Mouse (Mus musculus): ENCODE measurements at regions not wholly inside any gene's neighbourhood (a gene's known extent, or its start where the extent isn't known, plus 50 kb on each side); places are given as distances from the start of the nearest gene placed in this dataset.
A peak's percentile ranks its signal among the peaks of the same experiment; 100 is the strongest.

DNA sequence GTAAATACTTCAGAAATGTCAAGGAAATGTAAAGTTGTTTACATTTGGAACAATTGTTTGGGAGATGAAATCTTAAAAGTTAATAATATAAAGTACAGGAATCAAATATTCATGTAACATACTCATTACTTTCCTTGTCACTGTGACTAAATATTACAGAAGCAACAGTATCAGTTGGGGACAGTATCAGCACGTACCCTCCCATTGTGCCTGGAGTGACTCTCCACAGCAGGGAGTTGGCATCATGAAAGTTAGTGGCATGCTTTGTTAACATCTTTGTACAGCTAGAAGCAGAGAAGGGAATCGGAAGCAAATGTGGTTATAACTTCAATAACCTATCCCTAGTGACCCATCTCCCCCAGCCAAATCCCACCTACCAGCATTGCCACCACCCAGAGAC, 366.8 kb upstream of the Cd180 start:
- H3K9ac ChIP-seq (ENCODE audit: low read depth, low read length), result no peak overlapping the region
- H3K4me2 ChIP-seq (replicated peaks; ENCODE audit: low read depth, low read length), result no peak overlapping the region
- 86% methylated on average over 2 of the region's 2 CpGs for WGBS
- H3K27me3 ChIP-seq (ENCODE audit: control insufficient read depth, insufficient read depth, low read length), result no peaks in the 10 kb centered on the region
- H3K9me3 ChIP-seq (ENCODE audit: control insufficient read depth, low read length), result no peaks in the 10 kb centered on the region
- 0 out of 2 replicates have a peak, but pooled peaks cover 2% of the 10 kb centered on the region for H3K4me1 ChIP-seq (ENCODE audit: control insufficient read depth, insufficient read depth, low read length)
- no peaks in the 10 kb centered on the region for H3K36me3 ChIP-seq (ENCODE audit: control insufficient read depth, insufficient read depth, low read length)
- ATAC-seq (ENCODE audit: low FRiP score, low TSS enrichment), result no peak
- no peak overlapping the region for H3K27ac ChIP-seq (ENCODE audit: low read depth, low read length)
- no peak overlapping the region for H3K4me3 ChIP-seq (ENCODE audit: low read length)

DNA sequence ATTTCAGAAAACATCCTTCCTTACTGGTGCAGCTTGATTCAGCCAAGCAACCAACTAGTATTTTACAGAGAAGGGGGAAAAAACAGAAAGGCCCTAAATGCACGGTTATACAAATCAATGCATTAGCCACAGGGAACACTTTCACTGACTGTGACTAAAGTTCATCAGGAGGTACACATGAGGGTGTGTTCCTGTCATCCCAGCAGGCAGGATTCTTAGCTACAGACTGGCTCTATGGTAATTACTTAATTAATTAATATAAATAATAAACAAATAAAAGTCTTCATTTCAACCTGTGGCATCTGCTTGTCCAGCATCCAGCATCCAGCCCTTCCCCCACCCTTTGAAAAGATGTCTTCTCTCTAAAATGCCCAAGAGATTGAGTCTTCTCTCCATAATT, 359.7 kb upstream of the Cd180 start:
- no peak overlapping the region for H3K4me2 ChIP-seq (replicated peaks; ENCODE audit: low read depth, low read length)
- no peak overlapping the region for H3K27ac ChIP-seq (ENCODE audit: low read depth, low read length)
- H3K27me3 ChIP-seq (ENCODE audit: control insufficient read depth, insufficient read depth, low read length), result no peaks in the 10 kb centered on the region
- no peaks in the 10 kb centered on the region for H3K9me3 ChIP-seq (ENCODE audit: control insufficient read depth, low read length)
- 65% methylated on average over 1 of the region's 1 CpGs for WGBS
- no peaks in the 10 kb centered on the region for H3K36me3 ChIP-seq (ENCODE audit: control insufficient read depth, insufficient read depth, low read length)
- H3K9ac ChIP-seq (ENCODE audit: low read depth, low read length), result no peak overlapping the region
- no peak for ATAC-seq (ENCODE audit: low FRiP score, low TSS enrichment)
- H3K4me1 ChIP-seq (ENCODE audit: control insufficient read depth, insufficient read depth, low read length), result 0 out of 2 replicates have a peak, but pooled peaks cover 3% of the 10 kb centered on the region
- H3K4me3 ChIP-seq (ENCODE audit: low read length), result no peak overlapping the region

DNA sequence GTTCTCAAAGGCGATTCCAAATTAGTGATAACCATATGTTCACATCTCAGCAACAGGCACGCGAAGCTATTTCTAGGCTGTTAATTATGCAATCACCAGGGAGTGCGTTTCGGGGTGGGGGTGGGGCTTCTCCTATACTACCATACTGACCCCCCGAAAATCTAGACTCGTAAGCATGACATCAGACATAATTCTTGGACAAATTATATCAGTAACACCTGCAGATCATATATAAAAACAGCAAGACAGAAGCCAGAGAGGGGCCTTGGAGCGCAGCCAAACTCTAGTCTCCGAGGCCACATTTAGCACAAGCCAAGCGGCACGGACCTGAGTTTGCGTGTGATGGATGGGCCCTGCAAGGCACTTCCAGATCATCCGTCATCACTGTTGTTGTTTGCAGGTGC, 359.2 kb upstream of the Cd180 start:
- no peaks in the 10 kb centered on the region for H3K27me3 ChIP-seq (ENCODE audit: control insufficient read depth, insufficient read depth, low read length)
- no peak overlapping the region for H3K27ac ChIP-seq (ENCODE audit: low read depth, low read length)
- no peak overlapping the region for H3K4me2 ChIP-seq (replicated peaks; ENCODE audit: low read depth, low read length)
- H3K4me3 ChIP-seq (ENCODE audit: low read length), result no peak overlapping the region
- H3K9me3 ChIP-seq (ENCODE audit: control insufficient read depth, low read length), result no peaks in the 10 kb centered on the region
- H3K36me3 ChIP-seq (ENCODE audit: control insufficient read depth, insufficient read depth, low read length), result no peaks in the 10 kb centered on the region
- ATAC-seq (ENCODE audit: low FRiP score, low TSS enrichment), result peak; percentile 73; the same call in 1 of the 2 replicates
- no peak overlapping the region for H3K9ac ChIP-seq (ENCODE audit: low read depth, low read length)
- 40% methylated on average over 13 of the region's 13 CpGs for WGBS
- 0 out of 2 replicates have a peak, but pooled peaks cover 3% of the 10 kb centered on the region for H3K4me1 ChIP-seq (ENCODE audit: control insufficient read depth, insufficient read depth, low read length)

DNA sequence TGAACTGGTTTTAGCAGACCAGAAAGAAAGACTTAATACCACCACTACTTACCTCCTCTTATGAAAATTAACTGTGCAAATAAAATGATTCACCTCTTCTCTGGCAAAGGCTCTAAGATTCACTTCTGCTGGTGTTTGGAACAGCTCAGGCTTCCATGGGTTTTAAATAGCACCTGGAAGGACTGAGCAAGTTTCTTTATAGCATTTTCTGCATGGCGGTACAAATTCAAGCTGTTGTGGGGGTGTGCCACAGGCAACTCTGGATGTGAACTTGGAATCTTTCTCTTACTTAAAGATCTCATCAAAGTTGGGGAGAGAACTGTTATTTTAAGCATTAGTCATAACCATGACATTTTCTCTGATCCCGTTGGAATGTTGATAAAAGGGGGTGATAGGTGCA, 350.1 kb upstream of the Cd180 start:
- Histone ChIP-seq H3K9ac (ENCODE audit: low read depth, low read length) (no peak overlapping the region), H3K27ac (ENCODE audit: low read depth, low read length) (no peak overlapping the region), H3K36me3 (ENCODE audit: control insufficient read depth, insufficient read depth, low read length) (no peaks in the 10 kb centered on the region), H3K4me3 (ENCODE audit: low read length) (no peak overlapping the region), H3K4me1 (ENCODE audit: control insufficient read depth, insufficient read depth, low read length) (no peaks in the 10 kb centered on the region), H3K4me2 (replicated peaks; ENCODE audit: low read depth, low read length) (no peak overlapping the region), H3K27me3 (ENCODE audit: control insufficient read depth, insufficient read depth, low read length) (no peaks in the 10 kb centered on the region), H3K9me3 (ENCODE audit: control insufficient read depth, low read length) (no peaks in the 10 kb centered on the region)
- 83% methylated on average over 2 of the region's 2 CpGs for WGBS
- ATAC-seq (ENCODE audit: low FRiP score, low TSS enrichment), result no peak

DNA sequence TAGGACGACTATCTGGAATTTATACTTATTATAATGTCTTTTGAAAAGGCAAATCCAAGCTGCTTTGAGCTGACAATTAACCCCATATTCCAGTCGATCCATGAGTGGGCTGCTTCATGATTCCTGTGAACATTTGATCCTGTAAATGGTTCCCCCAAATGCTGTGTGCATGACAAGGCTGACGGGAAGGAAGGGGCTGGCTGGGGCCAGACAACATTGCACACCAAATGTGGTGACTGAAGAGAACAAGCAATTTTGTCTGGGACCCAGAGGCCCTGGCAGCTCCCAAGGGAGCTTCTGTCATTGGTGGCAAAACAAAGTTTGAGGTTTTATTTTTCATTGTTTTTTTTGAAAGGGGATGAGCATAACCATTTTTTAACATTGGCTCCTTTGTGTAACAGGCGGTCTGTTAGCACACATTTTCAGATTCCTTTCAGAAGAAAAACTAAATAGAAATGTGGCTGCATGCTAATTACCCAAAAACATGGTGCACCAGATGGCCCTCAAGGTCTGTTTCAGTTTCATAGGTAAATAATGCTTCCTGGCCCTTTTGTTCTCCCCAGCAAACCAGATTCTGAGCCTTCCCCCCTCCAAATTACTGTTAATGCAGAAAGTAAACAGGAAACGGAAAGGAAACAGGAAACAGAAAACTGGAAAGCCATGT, 348.6 kb upstream of the Cd180 start:
- H3K9ac ChIP-seq (ENCODE audit: low read depth, low read length), result no peak overlapping the region
- no peak for ATAC-seq (ENCODE audit: low FRiP score, low TSS enrichment)
- H3K36me3 ChIP-seq (ENCODE audit: control insufficient read depth, insufficient read depth, low read length), result no peaks in the 10 kb centered on the region
- H3K4me1 ChIP-seq (ENCODE audit: control insufficient read depth, insufficient read depth, low read length), result no peaks in the 10 kb centered on the region
- WGBS, result 77% methylated on average over 5 of the region's 5 CpGs
- no peak overlapping the region for H3K4me3 ChIP-seq (ENCODE audit: low read length)
- H3K27me3 ChIP-seq (ENCODE audit: control insufficient read depth, insufficient read depth, low read length), result no peaks in the 10 kb centered on the region
- H3K9me3 ChIP-seq (ENCODE audit: control insufficient read depth, low read length), result no peaks in the 10 kb centered on the region
- H3K27ac ChIP-seq (ENCODE audit: low read depth, low read length), result no peak overlapping the region
- H3K4me2 ChIP-seq (replicated peaks; ENCODE audit: low read depth, low read length), result no peak overlapping the region

DNA sequence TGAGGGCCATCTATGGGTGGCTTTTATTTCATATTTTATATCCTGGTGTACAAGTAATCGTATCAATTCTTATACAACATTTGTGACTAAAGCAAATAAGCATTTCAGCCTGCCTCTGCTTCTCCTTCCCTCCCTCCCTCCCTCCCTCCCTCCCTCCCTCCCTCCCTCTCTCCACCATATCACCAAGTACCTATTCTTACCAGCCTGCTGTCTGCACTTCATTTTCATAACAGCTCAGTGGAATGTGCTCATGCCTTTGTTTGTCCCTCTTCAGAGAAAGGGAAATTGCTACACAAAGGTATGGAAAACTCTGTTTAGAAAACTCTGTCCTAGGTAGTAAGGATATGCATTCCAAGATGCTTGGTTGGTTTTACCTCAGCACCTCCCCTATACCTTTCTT, 343.9 kb upstream of the Cd180 start:
- H3K4me3 ChIP-seq (ENCODE audit: low read length), result no peak overlapping the region
- no peak overlapping the region for H3K27ac ChIP-seq (ENCODE audit: low read depth, low read length)
- H3K9me3 ChIP-seq (ENCODE audit: control insufficient read depth, low read length), result no peaks in the 10 kb centered on the region
- WGBS, result 84% methylated on average over 1 of the region's 1 CpGs
- no peak for ATAC-seq (ENCODE audit: low FRiP score, low TSS enrichment)
- no peaks in the 10 kb centered on the region for H3K27me3 ChIP-seq (ENCODE audit: control insufficient read depth, insufficient read depth, low read length)
- H3K9ac ChIP-seq (ENCODE audit: low read depth, low read length), result no peak overlapping the region
- no peak overlapping the region for H3K4me2 ChIP-seq (replicated peaks; ENCODE audit: low read depth, low read length)
- H3K4me1 ChIP-seq (ENCODE audit: control insufficient read depth, insufficient read depth, low read length), result no peaks in the 10 kb centered on the region
- H3K36me3 ChIP-seq (ENCODE audit: control insufficient read depth, insufficient read depth, low read length), result no peaks in the 10 kb centered on the region

DNA sequence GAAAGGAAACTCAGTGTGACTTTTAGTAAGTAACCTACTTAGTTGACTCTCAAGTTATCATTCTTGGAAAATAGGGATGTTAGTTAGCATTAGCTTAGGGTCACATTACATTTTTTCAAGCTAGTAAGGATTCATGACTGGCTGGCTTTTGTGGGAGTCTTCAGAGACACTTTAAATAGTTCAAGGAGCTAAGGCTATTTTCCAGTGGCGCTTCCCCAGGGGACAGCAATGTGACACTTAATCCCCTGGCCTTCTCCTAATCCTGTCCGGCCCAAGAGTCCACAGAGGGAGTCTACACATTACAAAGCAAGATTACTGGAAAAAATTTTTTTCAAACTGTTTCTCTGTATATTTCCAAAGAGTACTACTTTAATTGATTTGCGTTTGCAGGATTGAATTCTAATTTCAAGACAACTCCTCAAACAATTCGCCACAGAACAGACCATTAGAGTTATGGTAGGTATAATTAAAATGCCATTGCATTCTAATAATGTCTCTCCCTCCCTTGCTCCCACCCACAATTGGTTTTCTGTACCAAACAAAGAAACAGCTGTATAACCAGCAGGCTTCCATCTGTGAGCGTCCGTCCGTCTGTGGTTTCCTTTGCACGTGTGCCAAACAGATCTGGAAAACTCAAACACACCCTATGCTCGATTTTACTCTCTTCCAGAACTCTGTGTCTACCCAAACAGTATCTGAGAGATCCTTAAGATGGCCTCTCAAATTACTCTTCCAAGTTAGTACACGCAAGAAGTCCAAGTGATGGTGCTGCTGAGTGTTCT, 341.1 kb upstream of the Cd180 start:
- no peak for ATAC-seq (ENCODE audit: low FRiP score, low TSS enrichment)

DNA sequence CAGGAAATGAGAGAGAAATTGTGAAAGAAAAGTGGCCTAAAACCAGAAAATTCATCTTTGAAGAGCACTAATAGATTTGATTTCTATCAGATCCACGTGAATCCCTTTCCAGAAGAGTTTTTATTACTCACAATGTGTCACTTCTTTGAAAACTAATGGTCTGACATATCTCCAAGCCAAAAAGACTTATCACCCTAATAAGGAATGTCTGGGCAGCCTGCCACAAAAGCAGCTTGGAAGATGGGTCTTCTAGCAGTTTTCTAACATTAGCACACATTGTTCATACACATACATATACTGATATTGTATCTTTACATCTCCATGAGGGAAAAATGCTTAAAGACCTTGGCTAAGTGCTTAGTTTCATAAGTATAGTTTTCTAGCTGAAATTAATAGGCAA, 337.8 kb upstream of the Cd180 start:
- Histone ChIP-seq H3K4me2 (replicated peaks; ENCODE audit: low read depth, low read length) (no peak overlapping the region), H3K9me3 (ENCODE audit: control insufficient read depth, low read length) (no peaks in the 10 kb centered on the region), H3K36me3 (ENCODE audit: control insufficient read depth, insufficient read depth, low read length) (no peaks in the 10 kb centered on the region), H3K27me3 (ENCODE audit: control insufficient read depth, insufficient read depth, low read length) (no peaks in the 10 kb centered on the region), H3K27ac (ENCODE audit: low read depth, low read length) (no peak overlapping the region), H3K4me1 (ENCODE audit: control insufficient read depth, insufficient read depth, low read length) (no peaks in the 10 kb centered on the region), H3K4me3 (ENCODE audit: low read length) (no peak overlapping the region), H3K9ac (ENCODE audit: low read depth, low read length) (no peak overlapping the region)
- 24% methylated on average over 1 of the region's 1 CpGs for WGBS
- ATAC-seq (ENCODE audit: low FRiP score, low TSS enrichment), result no peak

More for the DNA sequence above, 341.1 kb upstream of the Cd180 start:
- Histone ChIP-seq H3K4me2 (replicated peaks; ENCODE audit: low read depth, low read length) (no peak overlapping the region), H3K27me3 (ENCODE audit: control insufficient read depth, insufficient read depth, low read length) (no peaks in the 10 kb centered on the region), H3K4me1 (ENCODE audit: control insufficient read depth, insufficient read depth, low read length) (no peaks in the 10 kb centered on the region), H3K9me3 (ENCODE audit: control insufficient read depth, low read length) (no peaks in the 10 kb centered on the region), H3K4me3 (ENCODE audit: low read length) (no peak overlapping the region), H3K9ac (ENCODE audit: low read depth, low read length) (no peak overlapping the region), H3K27ac (ENCODE audit: low read depth, low read length) (no peak overlapping the region), H3K36me3 (ENCODE audit: control insufficient read depth, insufficient read depth, low read length) (no peaks in the 10 kb centered on the region)
- 66% methylated on average over 10 of the region's 10 CpGs for WGBS

DNA sequence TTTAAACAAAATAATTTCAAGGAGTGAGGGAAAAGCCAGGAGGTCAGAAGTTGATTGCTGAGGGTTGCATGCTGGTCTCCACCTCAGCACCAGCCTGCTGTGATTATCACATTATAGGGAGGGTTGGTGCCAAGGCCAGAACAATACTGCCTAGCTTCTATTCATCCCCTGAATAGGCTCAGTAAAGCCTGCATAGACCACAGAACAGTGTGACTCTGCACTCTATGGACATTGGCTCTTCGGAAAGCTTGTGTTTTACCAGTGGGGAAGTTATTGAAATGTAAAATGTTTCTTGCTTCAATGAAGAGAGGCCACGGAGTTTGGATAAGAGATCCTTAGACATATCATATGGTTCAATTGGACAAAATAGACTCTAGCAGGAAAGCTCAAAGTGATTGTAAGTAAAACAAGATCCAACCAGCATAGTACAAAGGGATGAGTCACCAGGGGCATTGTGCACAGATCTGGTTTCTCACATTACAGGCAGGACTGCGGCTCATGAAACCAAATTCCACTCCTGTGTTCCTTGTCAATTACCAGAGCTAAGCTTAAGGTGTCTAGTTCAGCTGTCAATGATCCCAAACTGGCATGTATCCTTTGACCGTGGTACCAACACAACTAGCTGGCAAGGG, 320.8 kb upstream of the Cd180 start:
- H3K9ac ChIP-seq (ENCODE audit: low read depth, low read length), result no peak overlapping the region
- no peak overlapping the region for H3K4me3 ChIP-seq (ENCODE audit: low read length)
- H3K4me2 ChIP-seq (replicated peaks; ENCODE audit: low read depth, low read length), result no peak overlapping the region
- no peaks in the 10 kb centered on the region for H3K4me1 ChIP-seq (ENCODE audit: control insufficient read depth, insufficient read depth, low read length)
- no peak for ATAC-seq (ENCODE audit: low FRiP score, low TSS enrichment)
- H3K36me3 ChIP-seq (ENCODE audit: control insufficient read depth, insufficient read depth, low read length), result no peaks in the 10 kb centered on the region
- H3K27ac ChIP-seq (ENCODE audit: low read depth, low read length), result no peak overlapping the region
- 64% methylated on average over 4 of the region's 4 CpGs for WGBS
- H3K27me3 ChIP-seq (ENCODE audit: control insufficient read depth, insufficient read depth, low read length), result no peaks in the 10 kb centered on the region
- H3K9me3 ChIP-seq (ENCODE audit: control insufficient read depth, low read length), result no peaks in the 10 kb centered on the region
